Mouse (Mus musculus): Measurements from ENCODE around the gene Lmnb2. TPM values are rescaled to one million over a fixed set of nuclear protein-coding genes. Genes with fewer than 3 reads are reported as not detected.

Gene Lmnb2
- total and polyA plus RNA-seq, 3 experiments, result 3.6 to 5.4 (median 5.4) TPM

- intact Hi-C loops (cut with DNase I), result no loop called here
These were observed 60.7 kb downstream of the Lmnb2 start for GRCm38 (mm10) chr10:80857386-80857785.

DNA sequence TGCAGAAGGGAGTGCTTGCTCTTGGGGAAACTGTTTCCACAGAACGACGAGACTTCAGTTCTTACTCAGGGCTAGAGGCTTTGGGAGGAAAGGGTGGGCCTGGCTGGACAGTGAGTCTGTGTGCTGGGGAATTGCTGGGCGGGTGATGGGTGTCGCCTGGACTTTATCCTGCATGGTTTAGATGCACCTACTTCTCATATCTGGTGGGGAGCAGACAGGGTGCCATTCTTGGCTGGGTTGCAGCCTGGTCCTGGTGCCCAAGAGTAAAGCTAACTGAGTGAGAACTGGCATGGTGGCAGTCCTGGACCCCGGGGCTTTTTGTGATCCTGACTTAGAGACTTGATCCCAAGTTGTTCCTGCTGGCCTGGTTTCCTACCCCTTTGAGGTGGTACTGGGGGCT lies 61.1 kb downstream of the Lmnb2 start:
- H3K79me2 ChIP-seq (replicated peaks; ENCODE audit: control insufficient read depth, insufficient read depth, low read length), result peaks cover 1% of the 10 kb centered on the region; the same call in 1 of the 2 replicates
- no peaks in the 10 kb centered on the region for H3K36me3 ChIP-seq (ENCODE audit: control insufficient read depth, insufficient read depth, low read length)
- intact Hi-C loops (cut with DNase I), result no loop called here
- DNase-seq, result no peak
- no peak overlapping the region for H3K9ac ChIP-seq (ENCODE audit: low read depth, low read length)
- TF ChIP-seq CTCF (IDR thresholded peaks at IDR 0.05) (no peak), POLR2A (IDR thresholded peaks at IDR 0.05; ENCODE audit: insufficient read depth, low read depth, low read length) (no peak), EP300 (IDR thresholded peaks at IDR 0.05; ENCODE audit: insufficient read depth, low read depth, low read length) (no peak)
- H3K4me3 ChIP-seq, result no peak overlapping the region
- no peak overlapping the region for H3K27ac ChIP-seq
- peaks cover 6% of the 10 kb centered on the region for H3K4me1 ChIP-seq (ENCODE audit: control insufficient read depth, insufficient read depth, low read length)
- 79% methylated on average over 5 of the region's 5 CpGs for WGBS
- H3K27me3 ChIP-seq (ENCODE audit: control insufficient read depth, insufficient read depth, low read length), result no peaks in the 10 kb centered on the region

More at GRCm38 (mm10) chr10:80857386-80857785, 60.7 kb downstream of the Lmnb2 start:
- no peak for DNase-seq
- Histone ChIP-seq H3K9ac (ENCODE audit: low read depth, low read length) (no peak overlapping the region), H3K4me3 (no peak overlapping the region), H3K36me3 (ENCODE audit: control insufficient read depth, insufficient read depth, low read length) (no peaks in the 10 kb centered on the region), H3K4me1 (ENCODE audit: control insufficient read depth, insufficient read depth, low read length) (peaks cover 6% of the 10 kb centered on the region), H3K27ac (no peak overlapping the region), H3K27me3 (ENCODE audit: control insufficient read depth, insufficient read depth, low read length) (no peaks in the 10 kb centered on the region), H3K79me2 (replicated peaks; ENCODE audit: control insufficient read depth, insufficient read depth, low read length) (peaks cover 1% of the 10 kb centered on the region; the same call in 1 of the 2 replicates)
- 81% methylated on average over 8 of the region's 8 CpGs for WGBS
- TF ChIP-seq EP300 (IDR thresholded peaks at IDR 0.05; ENCODE audit: insufficient read depth, low read depth, low read length) (no peak), POLR2A (IDR thresholded peaks at IDR 0.05; ENCODE audit: insufficient read depth, low read depth, low read length) (no peak), CTCF (IDR thresholded peaks at IDR 0.05) (no peak)

DNA sequence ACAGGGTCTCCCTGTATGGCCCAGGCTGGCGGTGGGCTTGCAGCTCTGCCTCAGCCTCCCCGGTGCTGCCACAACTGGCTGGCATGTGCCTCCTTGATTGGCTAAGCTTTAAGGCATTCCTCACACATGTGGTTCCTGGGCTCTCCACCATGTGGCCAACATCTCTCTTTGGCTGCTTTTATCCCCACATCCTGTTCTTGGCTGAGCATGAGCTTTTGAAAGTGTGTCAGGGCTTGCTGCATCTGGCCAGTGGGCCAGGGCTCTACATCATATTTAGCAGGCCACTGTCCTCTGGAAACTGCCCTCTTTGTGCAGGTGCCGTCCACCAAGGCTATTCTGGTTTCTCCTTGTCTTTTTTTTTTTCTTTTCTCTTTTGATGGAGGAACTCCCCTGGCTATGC lies 61.8 kb downstream of the Lmnb2 start:
- Histone ChIP-seq H3K27me3 (ENCODE audit: control insufficient read depth, insufficient read depth, low read length) (no peaks in the 10 kb centered on the region), H3K4me3 (no peak overlapping the region), H3K9ac (ENCODE audit: low read depth, low read length) (no peak overlapping the region), H3K27ac (no peak overlapping the region), H3K36me3 (ENCODE audit: control insufficient read depth, insufficient read depth, low read length) (no peaks in the 10 kb centered on the region), H3K79me2 (replicated peaks; ENCODE audit: control insufficient read depth, insufficient read depth, low read length) (peaks cover 1% of the 10 kb centered on the region; the same call in 1 of the 2 replicates), H3K4me1 (ENCODE audit: control insufficient read depth, insufficient read depth, low read length) (peaks cover 6% of the 10 kb centered on the region)
- peak in 1 of 2 experiments; percentile 44 for DNase-seq
- intact Hi-C loops (cut with DNase I), result no loop called here
- TF ChIP-seq CTCF (IDR thresholded peaks at IDR 0.05), result peak; percentile 22; the same call in 1 of the 2 replicates
- no peak for TF ChIP-seq POLR2A (IDR thresholded peaks at IDR 0.05; ENCODE audit: insufficient read depth, low read depth, low read length)
- TF ChIP-seq EP300 (IDR thresholded peaks at IDR 0.05; ENCODE audit: insufficient read depth, low read depth, low read length), result 0 out of 2 replicates have a peak, but pooled peaks have one; percentile 16
- 46% methylated on average over 3 of the region's 3 CpGs for WGBS

- Histone ChIP-seq H3K79me2 (replicated peaks; ENCODE audit: control insufficient read depth, insufficient read depth, low read length) (peaks cover 1% of the 10 kb centered on the region; the same call in 1 of the 2 replicates), H3K4me3 (peak overlapping the region; percentile 83), H3K4me1 (ENCODE audit: control insufficient read depth, insufficient read depth, low read length) (peaks cover 6% of the 10 kb centered on the region), H3K9ac (ENCODE audit: low read depth, low read length) (peak overlapping the region; percentile 70), H3K27ac (peak overlapping the region; percentile 70), H3K36me3 (ENCODE audit: control insufficient read depth, insufficient read depth, low read length) (no peaks in the 10 kb centered on the region), H3K27me3 (ENCODE audit: control insufficient read depth, insufficient read depth, low read length) (no peaks in the 10 kb centered on the region)
- TF ChIP-seq CTCF (IDR thresholded peaks at IDR 0.05) (no peak), POLR2A (IDR thresholded peaks at IDR 0.05; ENCODE audit: insufficient read depth, low read depth, low read length) (no peak), EP300 (IDR thresholded peaks at IDR 0.05; ENCODE audit: insufficient read depth, low read depth, low read length) (no peak)
- peak in 1 of 2 experiments; percentile 21 for DNase-seq
- 16% methylated on average over 11 of the region's 11 CpGs for WGBS
- intact Hi-C loops (cut with DNase I), result loop anchor here (2.0 kb wide), 1 partner anchor 31 kb away; no protein-coding TSS in a partner anchor
These were observed 62.3 kb downstream of the Lmnb2 start for GRCm38 (mm10) chr10:80855749-80856073.

DNA sequence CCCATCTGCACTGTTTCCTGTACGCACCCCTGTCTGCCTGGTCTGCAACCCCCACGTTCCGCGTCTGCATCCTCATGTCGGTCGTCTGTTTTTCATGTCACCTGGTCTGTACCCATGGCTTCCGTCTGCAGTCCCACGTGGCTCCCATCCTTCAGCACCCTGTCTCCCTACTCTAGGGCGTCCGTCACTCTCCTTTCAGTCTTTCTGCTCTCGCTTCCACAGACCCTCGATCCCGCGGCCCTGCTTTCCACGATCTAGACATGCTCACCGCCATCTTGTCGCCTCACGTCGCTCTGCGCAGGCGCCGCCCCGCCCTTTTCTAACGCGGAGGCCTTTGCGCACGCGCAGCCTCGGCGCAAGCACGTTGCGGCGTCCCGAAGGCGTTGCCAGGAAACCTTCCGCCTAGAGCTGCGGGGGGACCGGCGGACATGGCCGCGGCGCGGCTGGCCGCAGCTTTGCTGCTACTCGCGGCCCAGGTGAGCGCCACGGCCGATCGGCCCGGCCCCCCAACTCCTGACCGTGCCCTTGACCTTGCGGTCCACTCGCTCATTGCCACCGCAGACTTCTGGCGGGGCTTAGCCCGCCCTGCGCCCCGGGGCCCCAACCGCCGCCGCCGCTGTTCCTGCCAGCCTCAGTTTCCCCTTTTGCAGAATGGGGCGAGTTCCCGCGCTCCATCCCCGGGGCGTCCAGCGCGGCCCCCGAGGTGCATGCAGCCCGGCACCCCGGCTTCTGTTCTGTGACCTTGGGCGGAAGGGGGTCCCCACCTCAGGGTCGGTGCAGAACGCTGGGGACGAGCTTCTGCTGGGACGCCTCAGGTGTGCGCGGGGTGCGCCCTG lies 62.9 kb downstream of the Lmnb2 start, which contains the start of the genes Lsm7 and Sppl2b:
Gene Lsm7 (minus strand): TSS at position 297 of the 836 bp plus-strand sequence.
Gene Sppl2b (plus strand): TSS at position 363 of the 836 bp plus-strand sequence.
- intact Hi-C loops (cut with DNase I), result loop anchor here (2.0 kb wide), 1 partner anchor 30 kb away; no protein-coding TSS in a partner anchor
- Histone ChIP-seq H3K79me2 (replicated peaks; ENCODE audit: control insufficient read depth, insufficient read depth, low read length) (peaks cover 1% of the 10 kb centered on the region; the same call in 1 of the 2 replicates), H3K36me3 (ENCODE audit: control insufficient read depth, insufficient read depth, low read length) (no peaks in the 10 kb centered on the region), H3K4me3 (peak within 1 kb of the TSS; percentile 83), H3K9ac (ENCODE audit: low read depth, low read length) (peak within 1 kb of the TSS; percentile 70), H3K4me1 (ENCODE audit: control insufficient read depth, insufficient read depth, low read length) (peaks cover 6% of the 10 kb centered on the region), H3K27ac (peak within 1 kb of the TSS; percentile 70), H3K27me3 (ENCODE audit: control insufficient read depth, insufficient read depth, low read length) (no peaks in the 10 kb centered on the region)
- under 1% methylated on average over 81 of the region's 81 CpGs for WGBS
- TF ChIP-seq CTCF (IDR thresholded peaks at IDR 0.05) (no peak), POLR2A (IDR thresholded peaks at IDR 0.05; ENCODE audit: insufficient read depth, low read depth, low read length) (peak; percentile 91), EP300 (IDR thresholded peaks at IDR 0.05; ENCODE audit: insufficient read depth, low read depth, low read length) (peak; percentile 66; the same call in 1 of the 2 replicates)
- DNase-seq, result peak; percentile 98 to 99

Other genes starting within 250 kb of the Lmnb2 start
- 100 to 1,000 TPM; 176 to 229 TPM for gene Mknk2, start 240.1 kb downstream of the Lmnb2 start, total RNA-seq (2021)
- gene Mknk2, start 240.1 kb downstream of the Lmnb2 start, polyA plus RNA-seq (2012; rRNA removed), result 199 and 208 TPM in 2 replicates
- gene Mob3a, start 216.3 kb downstream of the Lmnb2 start, total RNA-seq (2021), result 1 to 10 TPM; 7.4 to 7.6 TPM
- 11.7 and 13.6 TPM in 2 replicates for gene Mob3a, start 216.3 kb downstream of the Lmnb2 start, polyA plus RNA-seq (2012; rRNA removed)
- gene Izumo4, start 216.1 kb downstream of the Lmnb2 start, total RNA-seq (2021), result 1 to 10 TPM; 3.4 to 3.8 TPM
- 13.3 and 15.6 TPM in 2 replicates for gene Izumo4, start 216.1 kb downstream of the Lmnb2 start, polyA plus RNA-seq (2012; rRNA removed)
- gene Ap3d1, start 176.0 kb downstream of the Lmnb2 start, total RNA-seq (2021), result 10 to 100 TPM; 40.2 to 42.6 TPM
- 52.9 and 66.5 TPM in 2 replicates for gene Ap3d1, start 176.0 kb downstream of the Lmnb2 start, polyA plus RNA-seq (2012; rRNA removed)
- 10 to 100 TPM; 18.8 to 19.6 TPM for gene Dot1l, start 163.0 kb downstream of the Lmnb2 start, total RNA-seq (2021)
- gene Dot1l, start 163.0 kb downstream of the Lmnb2 start, polyA plus RNA-seq (2012; rRNA removed), result 35.0 and 39.6 TPM in 2 replicates
- 10 to 100 TPM; 27.3 to 30.4 TPM for gene Sf3a2, start 120.0 kb downstream of the Lmnb2 start, total RNA-seq (2021)
- 18.4 and 19.7 TPM in 2 replicates for gene Sf3a2, start 120.0 kb downstream of the Lmnb2 start, polyA plus RNA-seq (2012; rRNA removed)
- gene Plekhj1, start 119.6 kb downstream of the Lmnb2 start, total RNA-seq (2021), result 10 to 100 TPM; 29.7 to 33.0 TPM
- gene Plekhj1, start 119.6 kb downstream of the Lmnb2 start, polyA plus RNA-seq (2012; rRNA removed), result 28.9 and 33.2 TPM in 2 replicates
- gene Amh, start 113.0 kb downstream of the Lmnb2 start, total RNA-seq (2021), result under 1 TPM; 0.18 TPM
- gene Amh, start 113.0 kb downstream of the Lmnb2 start, polyA plus RNA-seq (2012; rRNA removed), result 0.15 and 0.25 TPM in 2 replicates
- gene Jsrp1, start 104.7 kb downstream of the Lmnb2 start, total RNA-seq (2021), result 1 to 10 TPM in 1 of 2 experiments, under 1 TPM in 1; 0.25 to 1.1 TPM
- 0.21 and 0.56 TPM in 2 replicates for gene Jsrp1, start 104.7 kb downstream of the Lmnb2 start, polyA plus RNA-seq (2012; rRNA removed)
- gene Oaz1, start 91.6 kb downstream of the Lmnb2 start, total RNA-seq (2021), result 100 to 1,000 TPM; 850 to 914 TPM
- gene Oaz1, start 91.6 kb downstream of the Lmnb2 start, polyA plus RNA-seq (2012; rRNA removed), result 1,001 and 1,201 TPM in 2 replicates
- gene Lingo3, start 74.2 kb downstream of the Lmnb2 start, total RNA-seq (2021), result 10 to 100 TPM; 10.7 to 15.8 TPM
- 12.0 and 15.1 TPM in 2 replicates for gene Lingo3, start 74.2 kb downstream of the Lmnb2 start, polyA plus RNA-seq (2012; rRNA removed)
- 10 to 100 TPM; 19.4 to 23.2 TPM for gene Lsm7, start 63.0 kb downstream of the Lmnb2 start, total RNA-seq (2021)
- gene Lsm7, start 63.0 kb downstream of the Lmnb2 start, polyA plus RNA-seq (2012; rRNA removed), result 74.9 and 79.9 TPM in 2 replicates
- 10 to 100 TPM; 15.4 to 16.8 TPM for gene Sppl2b, start 63.0 kb downstream of the Lmnb2 start, total RNA-seq (2021)
- 51.4 and 74.2 TPM in 2 replicates for gene Sppl2b, start 63.0 kb downstream of the Lmnb2 start, polyA plus RNA-seq (2012; rRNA removed)
- gene Tmprss9, start 46.4 kb downstream of the Lmnb2 start, total RNA-seq (2021), result not detected
- gene Tmprss9, start 46.4 kb downstream of the Lmnb2 start, polyA plus RNA-seq (2012; rRNA removed), result 0.02 TPM in 1 of 2 replicates, not detected in the other
- gene Timm13, start 17.3 kb downstream of the Lmnb2 start, total RNA-seq (2021), result 100 to 1,000 TPM; 126 to 133 TPM
- gene Timm13, start 17.3 kb downstream of the Lmnb2 start, polyA plus RNA-seq (2012; rRNA removed), result 151 and 188 TPM in 2 replicates
- gene Gadd45b, start 11.8 kb upstream of the Lmnb2 start, total RNA-seq (2021), result 10 to 100 TPM; 10.9 to 13.9 TPM
- gene Gadd45b, start 11.8 kb upstream of the Lmnb2 start, polyA plus RNA-seq (2012; rRNA removed), result 10.0 and 10.1 TPM in 2 replicates
- under 1 TPM; 0.50 to 0.63 TPM for gene Gng7, start 96.7 kb upstream of the Lmnb2 start, total RNA-seq (2021)
- gene Gng7, start 96.7 kb upstream of the Lmnb2 start, polyA plus RNA-seq (2012; rRNA removed), result 0.68 and 1.1 TPM in 2 replicates
- not detected for gene Diras1, start 107.4 kb upstream of the Lmnb2 start, total RNA-seq (2021)
- gene Diras1, start 107.4 kb upstream of the Lmnb2 start, polyA plus RNA-seq (2012; rRNA removed), result 0.04 and 0.06 TPM in 2 replicates
- gene Slc39a3, start 119.2 kb upstream of the Lmnb2 start, total RNA-seq (2021), result 10 to 100 TPM; 13.9 to 14.4 TPM
- gene Slc39a3, start 119.2 kb upstream of the Lmnb2 start, polyA plus RNA-seq (2012; rRNA removed), result 20.5 and 21.9 TPM in 2 replicates
- 10 to 100 TPM; 84.5 to 90.1 TPM for gene Sgta, start 141.9 kb upstream of the Lmnb2 start, total RNA-seq (2021)
- 158 and 161 TPM in 2 replicates for gene Sgta, start 141.9 kb upstream of the Lmnb2 start, polyA plus RNA-seq (2012; rRNA removed)
- 10 to 100 TPM; 11.3 to 15.5 TPM for gene Thop1, start 151.8 kb upstream of the Lmnb2 start, total RNA-seq (2021)
- 15.2 and 17.0 TPM in 2 replicates for gene Thop1, start 151.8 kb upstream of the Lmnb2 start, polyA plus RNA-seq (2012; rRNA removed)
- gene Creb3l3, start 180.6 kb upstream of the Lmnb2 start, total RNA-seq (2021), result under 1 TPM; 0.36 to 0.70 TPM
- 0.06 and 0.15 TPM in 2 replicates for gene Creb3l3, start 180.6 kb upstream of the Lmnb2 start, polyA plus RNA-seq (2012; rRNA removed)
- 100 to 1,000 TPM; 115 to 123 TPM for gene Map2k2, start 187.7 kb upstream of the Lmnb2 start, total RNA-seq (2021)
- gene Map2k2, start 187.7 kb upstream of the Lmnb2 start, polyA plus RNA-seq (2012; rRNA removed), result 89.3 and 116 TPM in 2 replicates
- 10 to 100 TPM; 35.2 to 41.4 TPM for gene Zbtb7a, start 217.0 kb upstream of the Lmnb2 start, total RNA-seq (2021)
- gene Zbtb7a, start 217.0 kb upstream of the Lmnb2 start, polyA plus RNA-seq (2012; rRNA removed), result 16.1 and 20.6 TPM in 2 replicates
- 10 to 100 TPM; 14.1 to 16.5 TPM for gene Pias4, start 249.7 kb upstream of the Lmnb2 start, total RNA-seq (2021)
- gene Pias4, start 249.7 kb upstream of the Lmnb2 start, polyA plus RNA-seq (2012; rRNA removed), result 22.3 and 23.3 TPM in 2 replicates